Mouse (Mus musculus): ENCODE data around the gene Bcl7b.

- TF ChIP-seq CTCF (IDR thresholded peaks at IDR 0.05; ENCODE audit: borderline replicate concordance, insufficient read depth, low read depth, low read length) = no peak
- no peak for TF ChIP-seq POLR2A (IDR thresholded peaks at IDR 0.05; ENCODE audit: borderline replicate concordance, insufficient read depth, low read length)
Observed at GRCm38 (mm10) chr5:135187349-135188213, 19.5 kb downstream of the Bcl7b start.

Measured in cerebellum, adult 2 months (tissue).